Mouse (Mus musculus): ENCODE results near the gene Fam47e. TPM values are rescaled to one million over a fixed set of nuclear protein-coding genes. Genes with fewer than 3 reads are reported as not detected.

The Fam47e gene
- polyA plus RNA-seq, 1 experiment, result 9.1 TPM

DNA sequence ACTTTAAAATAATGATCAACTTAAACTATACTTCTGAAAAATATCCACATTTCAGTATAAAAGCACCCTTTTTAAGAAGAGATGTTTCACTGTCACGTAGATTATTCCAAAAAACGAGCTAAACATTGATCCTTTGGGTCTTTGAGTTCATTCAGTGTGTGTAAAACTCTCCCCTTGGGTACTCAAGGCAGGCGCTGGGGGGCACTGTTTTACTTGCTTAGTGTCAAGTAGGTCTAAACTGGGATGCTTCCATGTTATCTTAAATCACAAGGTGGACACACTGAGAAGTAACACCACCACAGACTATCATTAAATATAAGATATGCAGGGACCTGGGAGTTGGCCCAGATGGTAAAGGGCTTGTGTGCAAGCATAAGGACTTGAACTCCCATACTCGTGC lies 78.7 kb downstream of the Fam47e start:
- Histone ChIP-seq H3K4me3 (replicated peaks; ENCODE audit: extremely low read depth, low read depth, low read length) (no peak overlapping the region), H3K4me1 (ENCODE audit: control insufficient read depth, insufficient read depth, low read length) (no peaks in the 10 kb centered on the region)
- no peak for DNase-seq
- no peak for TF ChIP-seq CTCF (IDR thresholded peaks at IDR 0.05; ENCODE audit: insufficient read depth, low read length)
- no peak for TF ChIP-seq POLR2A (IDR thresholded peaks at IDR 0.05; ENCODE audit: borderline replicate concordance, extremely low read depth, low read depth, low read length)
- 61% methylated on average over 4 of the region's 4 CpGs for WGBS

DNA sequence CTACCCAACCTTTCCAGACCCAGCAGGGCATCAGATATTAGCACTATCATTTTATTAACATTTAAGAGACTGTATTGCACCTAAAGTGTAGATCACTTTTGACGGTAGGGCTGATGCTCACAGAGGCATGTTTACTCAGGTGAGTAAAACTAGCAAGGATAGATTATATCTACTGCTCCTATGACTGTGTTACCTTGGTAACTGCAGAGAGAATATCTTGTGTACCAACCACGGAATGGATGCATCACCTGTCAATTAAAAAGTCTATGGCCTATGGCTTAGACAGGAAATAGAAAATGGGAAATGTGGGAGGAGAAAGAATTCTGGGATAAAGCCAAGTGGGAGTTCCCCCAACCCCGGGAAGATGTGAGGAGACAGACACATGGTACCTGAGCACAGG lies 80.0 kb downstream of the Fam47e start:
- TF ChIP-seq POLR2A (IDR thresholded peaks at IDR 0.05; ENCODE audit: borderline replicate concordance, extremely low read depth, low read depth, low read length) (no peak), CTCF (IDR thresholded peaks at IDR 0.05; ENCODE audit: insufficient read depth, low read length) (no peak)
- no peak for DNase-seq
- Histone ChIP-seq H3K4me3 (replicated peaks; ENCODE audit: extremely low read depth, low read depth, low read length) (no peak overlapping the region), H3K4me1 (ENCODE audit: control insufficient read depth, insufficient read depth, low read length) (no peaks in the 10 kb centered on the region)
- 58% methylated on average over 3 of the region's 3 CpGs for WGBS

DNA sequence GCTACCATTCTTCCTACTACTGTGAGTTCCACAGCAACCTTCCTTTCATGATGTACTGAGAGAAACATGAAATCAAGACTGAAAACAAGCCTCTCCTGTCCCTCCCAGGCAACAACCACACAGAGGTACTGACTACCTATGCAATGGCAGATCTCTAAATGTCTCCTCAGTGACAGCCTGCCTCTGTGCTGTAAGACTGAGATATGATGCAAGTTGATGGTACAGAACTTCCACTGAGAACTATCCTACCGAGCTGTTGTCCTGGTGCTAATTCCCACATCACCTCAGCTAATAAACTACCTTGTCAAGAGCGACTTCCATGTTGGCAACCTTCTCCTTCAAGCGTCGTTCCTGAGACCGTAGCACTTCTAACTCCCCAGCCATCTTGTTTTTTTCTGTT lies 81.0 kb downstream of the Fam47e start:
- Histone ChIP-seq H3K4me3 (replicated peaks; ENCODE audit: extremely low read depth, low read depth, low read length) (no peak overlapping the region), H3K4me1 (ENCODE audit: control insufficient read depth, insufficient read depth, low read length) (no peaks in the 10 kb centered on the region)
- no peak for DNase-seq
- TF ChIP-seq POLR2A (IDR thresholded peaks at IDR 0.05; ENCODE audit: borderline replicate concordance, extremely low read depth, low read depth, low read length), result no peak
- TF ChIP-seq CTCF (IDR thresholded peaks at IDR 0.05; ENCODE audit: insufficient read depth, low read length), result no peak
- WGBS, result 87% methylated on average over 5 of the region's 5 CpGs

DNA sequence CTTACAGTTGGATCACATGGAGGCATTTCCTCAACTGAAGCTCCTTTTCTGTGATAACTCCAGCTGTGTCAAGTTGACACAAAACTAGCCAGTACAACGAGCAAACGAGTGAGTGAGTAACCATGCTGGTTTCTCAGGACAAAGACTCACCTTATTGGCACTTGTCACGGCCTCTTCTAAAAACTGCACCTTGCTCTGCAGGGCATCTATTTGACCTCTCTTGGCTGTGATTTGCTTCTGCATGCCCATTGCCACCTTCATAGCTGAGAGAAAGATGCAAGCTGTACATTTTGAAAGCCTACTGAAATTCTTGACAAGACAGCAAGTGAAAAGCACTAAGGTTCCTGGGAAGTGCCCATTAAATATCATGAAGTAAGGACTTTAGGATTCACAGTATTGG lies 86.0 kb downstream of the Fam47e start:
- no peak for DNase-seq
- H3K4me1 ChIP-seq (ENCODE audit: control insufficient read depth, insufficient read depth, low read length), result no peaks in the 10 kb centered on the region; the same call in 1 of the 2 replicates

More for the DNA sequence above, 86.0 kb downstream of the Fam47e start:
- TF ChIP-seq CTCF (IDR thresholded peaks at IDR 0.05; ENCODE audit: insufficient read depth, low read length), result no peak
- TF ChIP-seq POLR2A (IDR thresholded peaks at IDR 0.05; ENCODE audit: borderline replicate concordance, extremely low read depth, low read depth, low read length), result no peak
- 85% methylated on average over 3 of the region's 3 CpGs for WGBS
- H3K4me3 ChIP-seq (replicated peaks; ENCODE audit: extremely low read depth, low read depth, low read length), result no peak overlapping the region

Other genes starting within 250 kb of the Fam47e start
- gene Sdad1, start 244.6 kb upstream of the Fam47e start, polyA plus RNA-seq (2012; rRNA removed), result 5.5 and 7.1 TPM in 2 replicates
- 1.8 and 3.0 TPM in 2 replicates for gene Cxcl9, start 227.0 kb upstream of the Fam47e start, polyA plus RNA-seq (2012; rRNA removed)
- gene Art3, start 223.2 kb upstream of the Fam47e start, polyA plus RNA-seq (2012; rRNA removed), result 16.5 and 26.2 TPM in 2 replicates
- 2.2 and 3.0 TPM in 2 replicates for gene Cxcl10, start 206.2 kb upstream of the Fam47e start, polyA plus RNA-seq (2012; rRNA removed)
- gene Nup54, start 119.8 kb upstream of the Fam47e start, polyA plus RNA-seq (2012; rRNA removed), result 10.5 and 13.2 TPM in 2 replicates
- 55.1 and 59.1 TPM in 2 replicates for gene Scarb2, start 48.2 kb upstream of the Fam47e start, polyA plus RNA-seq (2012; rRNA removed)
- gene Stbd1, start 48.0 kb downstream of the Fam47e start, polyA plus RNA-seq (2012; rRNA removed), result 9.7 and 12.9 TPM in 2 replicates
- gene Ccdc158, start 120.2 kb downstream of the Fam47e start, polyA plus RNA-seq (2012; rRNA removed), result 0.33 and 0.37 TPM in 2 replicates
- gene Shroom3, start 128.4 kb downstream of the Fam47e start, polyA plus RNA-seq (2012; rRNA removed), result 63.6 and 70.0 TPM in 2 replicates